Mouse (Mus musculus): ENCODE measurements around the gene Sergef. TPM values are rescaled to one million over a fixed set of nuclear protein-coding genes. Genes with fewer than 3 reads are reported as not detected.
A peak's percentile ranks its signal among the peaks of the same experiment; 100 is the strongest.
"Not testable (repeated sequence)": the region's sequence is repeated elsewhere in the genome, so short reads cannot be mapped to it uniquely, and the experiment has no call there.

Sergef gene
- polyA plus RNA-seq (2015; fragmentation: Nextera tagmentation; extraction: Ambion mirVana) = 42.9 and 45.6 TPM in 2 replicates

DNA sequence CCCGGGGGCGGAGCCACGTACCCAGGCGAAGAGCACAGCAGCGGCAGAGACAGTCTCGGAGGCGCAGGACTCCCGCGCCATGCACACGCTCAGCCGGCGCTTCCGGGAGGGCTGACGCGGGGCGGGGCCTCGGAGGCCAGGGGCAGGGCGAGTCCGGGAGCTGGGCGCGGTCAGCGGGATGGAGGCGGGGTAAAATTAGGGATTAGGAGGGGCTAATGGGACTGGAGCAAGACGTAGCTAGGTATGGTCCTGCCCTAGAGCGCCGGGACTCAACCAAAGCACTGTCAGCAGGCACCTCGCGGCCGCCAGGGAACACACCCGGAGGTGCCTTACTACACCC lies at the start of gene Sergef:
Sergef (minus strand) TSS at position 116 of the 340 bp plus-strand sequence.
- Histone ChIP-seq H3K4me1 (peaks cover 28% of the 10 kb centered on the region), H3K9me3 (no peaks in the 10 kb centered on the region), H3K4me2 (peak within 1 kb of the TSS; percentile 71), H3K9ac (peak within 1 kb of the TSS; percentile 75), H3K4me3 (peak within 1 kb of the TSS; percentile 71), H3K36me3 (replicated peaks) (no peaks in the 10 kb centered on the region), H3K27me3 (replicated peaks) (no peaks in the 10 kb centered on the region), H3K27ac (peak within 1 kb of the TSS; percentile 85)
- WGBS = under 1% methylated on average over 30 of the region's 30 CpGs
- ATAC-seq (replicated peaks) = peak; percentile 96

GRCm38 (mm10) chr7:46686827-46687226 lies 47.2 kb upstream of the Sergef start:
- no peaks in the 10 kb centered on the region for H3K4me1 ChIP-seq
- H3K27ac ChIP-seq = no peak overlapping the region
- H3K4me2 ChIP-seq = no peak overlapping the region
- H3K27me3 ChIP-seq (replicated peaks) = no peaks in the 10 kb centered on the region
- WGBS = 84% methylated on average over 5 of the region's 5 CpGs
- H3K9me3 ChIP-seq = no peaks in the 10 kb centered on the region
- no peak overlapping the region for H3K4me3 ChIP-seq
- ATAC-seq (replicated peaks) = no peak
- H3K36me3 ChIP-seq (replicated peaks) = peaks cover 9% of the 10 kb centered on the region; the same call in 1 of the 2 replicates
- no peak overlapping the region for H3K9ac ChIP-seq

GRCm38 (mm10) chr7:46680732-46681131 lies 41.1 kb upstream of the Sergef start:
- H3K27ac ChIP-seq = no peak overlapping the region
- no peak for ATAC-seq (replicated peaks)
- no peak overlapping the region for H3K4me2 ChIP-seq
- H3K9ac ChIP-seq = no peak overlapping the region
- H3K27me3 ChIP-seq (replicated peaks) = no peaks in the 10 kb centered on the region
- H3K9me3 ChIP-seq = no peaks in the 10 kb centered on the region
- no peak overlapping the region for H3K4me3 ChIP-seq
- H3K36me3 ChIP-seq (replicated peaks) = no peaks in the 10 kb centered on the region
- H3K4me1 ChIP-seq = no peaks in the 10 kb centered on the region

- H3K4me1 ChIP-seq; H3K27ac ChIP-seq; H3K4me2 ChIP-seq; H3K36me3 ChIP-seq (replicated peaks); H3K9ac ChIP-seq; H3K27me3 ChIP-seq (replicated peaks); H3K9me3 ChIP-seq; ATAC-seq (replicated peaks); H3K4me3 ChIP-seq: not testable (repeated sequence)
- WGBS = 86% methylated on average over 7 of the region's 7 CpGs
These were observed 39.4 kb upstream of the Sergef start for GRCm38 (mm10) chr7:46679044-46679443.

GRCm38 (mm10) chr7:46678417-46678816 lies 38.8 kb upstream of the Sergef start:
- no peak for ATAC-seq (replicated peaks)
- Histone ChIP-seq H3K27ac (no peak overlapping the region), H3K9ac (no peak overlapping the region), H3K27me3 (replicated peaks) (no peaks in the 10 kb centered on the region), H3K4me3 (no peak overlapping the region), H3K36me3 (replicated peaks) (no peaks in the 10 kb centered on the region), H3K9me3 (no peaks in the 10 kb centered on the region), H3K4me1 (no peaks in the 10 kb centered on the region), H3K4me2 (no peak overlapping the region)
- WGBS = 90% methylated on average over 3 of the region's 3 CpGs

- no peak for ATAC-seq (replicated peaks)
- no peaks in the 10 kb centered on the region for H3K4me1 ChIP-seq
- H3K27me3 ChIP-seq (replicated peaks) = no peaks in the 10 kb centered on the region
- no peak overlapping the region for H3K27ac ChIP-seq
- no peak overlapping the region for H3K4me2 ChIP-seq
- no peaks in the 10 kb centered on the region for H3K9me3 ChIP-seq
- H3K4me3 ChIP-seq = no peak overlapping the region
- WGBS = 75% methylated on average over 5 of the region's 5 CpGs
- no peak overlapping the region for H3K9ac ChIP-seq
- no peaks in the 10 kb centered on the region for H3K36me3 ChIP-seq (replicated peaks)
These were observed 37.3 kb upstream of the Sergef start for GRCm38 (mm10) chr7:46676808-46677360.

GRCm38 (mm10) chr7:46675886-46676285 lies 36.3 kb upstream of the Sergef start:
- Histone ChIP-seq H3K36me3 (replicated peaks) (no peaks in the 10 kb centered on the region), H3K4me2 (no peak overlapping the region), H3K9ac (no peak overlapping the region), H3K4me1 (no peaks in the 10 kb centered on the region), H3K9me3 (no peaks in the 10 kb centered on the region), H3K27me3 (replicated peaks) (no peaks in the 10 kb centered on the region), H3K4me3 (no peak overlapping the region), H3K27ac (no peak overlapping the region)
- 85% methylated on average over 8 of the region's 8 CpGs for WGBS
- no peak for ATAC-seq (replicated peaks)

- H3K9me3 ChIP-seq = no peaks in the 10 kb centered on the region
- H3K4me1 ChIP-seq = no peaks in the 10 kb centered on the region
- no peak overlapping the region for H3K4me2 ChIP-seq
- ATAC-seq (replicated peaks) = no peak
- no peaks in the 10 kb centered on the region for H3K36me3 ChIP-seq (replicated peaks)
- H3K9ac ChIP-seq = no peak overlapping the region
- no peak overlapping the region for H3K27ac ChIP-seq
- H3K27me3 ChIP-seq (replicated peaks) = no peaks in the 10 kb centered on the region
- 94% methylated on average over 7 of the region's 7 CpGs for WGBS
- H3K4me3 ChIP-seq = no peak overlapping the region
These were observed 35.5 kb upstream of the Sergef start for GRCm38 (mm10) chr7:46675061-46675460.

DNA sequence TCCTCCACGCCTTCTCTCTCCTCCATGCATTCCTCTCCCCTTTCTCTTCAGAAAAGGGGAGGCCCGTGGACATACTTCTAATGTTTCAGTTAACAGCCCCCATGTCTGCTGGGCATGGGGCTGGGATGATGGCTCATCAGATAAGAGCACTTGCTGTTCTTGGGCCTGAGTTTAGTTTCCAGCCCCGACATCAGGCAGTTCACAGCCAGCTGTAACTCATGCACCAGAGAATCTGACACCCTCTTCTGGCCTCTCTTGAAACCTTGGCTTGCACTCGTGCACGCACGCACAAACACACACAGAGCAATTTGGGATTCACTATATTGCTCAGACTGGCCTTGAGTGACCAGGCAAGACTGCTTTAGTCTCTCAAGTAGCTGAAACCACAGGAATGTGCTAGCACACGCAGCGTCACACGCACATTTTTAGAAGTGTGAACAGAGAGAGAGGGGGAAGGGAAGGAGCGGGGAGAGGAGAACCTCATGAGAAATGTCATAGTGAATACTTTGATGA lies 32.6 kb upstream of the Sergef start, which contains the start of gene Tph1:
Tph1 (minus strand) TSS at position 378 of the 513 bp plus-strand sequence.
- no peak within 1 kb of the TSS for H3K27ac ChIP-seq
- H3K4me3 ChIP-seq = no peak within 1 kb of the TSS
- no peak for ATAC-seq (replicated peaks)
- 72% methylated on average over 10 of the region's 10 CpGs for WGBS
- no peaks in the 10 kb centered on the region for H3K36me3 ChIP-seq (replicated peaks)
- no peaks in the 10 kb centered on the region for H3K27me3 ChIP-seq (replicated peaks)
- H3K9ac ChIP-seq = no peak within 1 kb of the TSS
- H3K4me1 ChIP-seq = peaks cover 4% of the 10 kb centered on the region; the same call in 1 of the 2 replicates
- H3K9me3 ChIP-seq = no peaks in the 10 kb centered on the region
- no peak within 1 kb of the TSS for H3K4me2 ChIP-seq

DNA sequence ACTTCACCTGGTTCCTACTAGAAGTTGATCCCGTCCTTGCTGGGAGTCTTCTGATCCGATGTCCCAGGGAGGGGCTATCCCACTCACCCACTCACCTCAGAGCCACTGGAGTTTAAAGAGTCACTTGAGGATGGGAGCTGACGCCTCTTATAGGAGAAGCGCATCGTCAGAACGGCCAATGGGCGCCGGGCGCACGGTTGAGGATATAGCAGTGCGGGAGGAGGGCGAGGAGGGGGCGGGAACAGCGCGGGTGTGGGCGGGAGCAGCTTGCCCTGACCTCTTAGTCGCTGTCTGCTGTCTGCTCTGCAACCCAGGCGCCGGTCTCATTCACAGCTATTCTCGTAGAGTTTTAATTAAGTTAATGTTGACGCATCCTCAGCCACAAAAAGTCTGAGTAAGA lies 27.6 kb upstream of the Sergef start:
- Histone ChIP-seq H3K9me3 (no peaks in the 10 kb centered on the region), H3K4me3 (peak overlapping the region; percentile 17), H3K27ac (no peak overlapping the region), H3K9ac (no peak overlapping the region), H3K27me3 (replicated peaks) (peaks cover 12% of the 10 kb centered on the region), H3K4me2 (peak overlapping the region; percentile 45), H3K36me3 (replicated peaks) (no peaks in the 10 kb centered on the region), H3K4me1 (peaks cover 8% of the 10 kb centered on the region; the same call in 1 of the 2 replicates)
- 0 out of 2 replicates have a peak, but pooled peaks have one; percentile 20 for ATAC-seq (replicated peaks)
- 1% methylated on average over 21 of the region's 21 CpGs for WGBS

GRCm38 (mm10) chr7:46665236-46665635 lies 25.6 kb upstream of the Sergef start:
- Histone ChIP-seq H3K4me1 (peaks cover 14% of the 10 kb centered on the region), H3K9me3 (no peaks in the 10 kb centered on the region), H3K9ac (no peak overlapping the region), H3K4me2 (no peak overlapping the region), H3K4me3 (no peak overlapping the region), H3K27me3 (replicated peaks) (peaks cover 17% of the 10 kb centered on the region), H3K36me3 (replicated peaks) (no peaks in the 10 kb centered on the region), H3K27ac (no peak overlapping the region)
- WGBS = 39% methylated on average over 9 of the region's 9 CpGs
- ATAC-seq (replicated peaks) = no peak

DNA sequence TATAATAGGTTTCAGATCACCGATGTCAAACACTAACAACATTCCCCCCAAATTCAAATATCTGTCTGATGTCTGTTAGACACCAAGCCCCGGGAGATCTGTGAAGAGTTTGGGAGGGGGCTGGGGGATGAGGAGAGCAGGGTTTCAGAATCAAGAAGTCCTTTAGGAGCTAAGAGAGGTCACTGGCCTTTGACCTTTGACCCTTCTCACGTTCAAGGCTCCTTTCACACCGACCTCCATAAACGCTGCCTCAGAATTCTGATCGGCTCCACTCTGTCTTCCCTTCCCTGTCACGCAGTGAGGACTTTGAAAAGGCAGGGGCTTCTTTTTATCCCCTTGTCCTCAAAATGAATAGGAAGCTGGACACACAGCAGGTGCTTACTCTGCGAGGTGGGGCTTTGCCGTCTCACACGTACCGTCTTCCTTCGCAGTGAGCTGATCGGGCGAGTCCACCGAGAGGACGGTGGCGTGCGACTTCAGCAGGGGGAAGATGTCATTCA lies 22.0 kb upstream of the Sergef start:
- Histone ChIP-seq H3K9me3 (no peaks in the 10 kb centered on the region), H3K4me1 (peaks cover 7% of the 10 kb centered on the region), H3K4me2 (peak overlapping the region; percentile 44), H3K9ac (no peak overlapping the region), H3K27ac (no peak overlapping the region), H3K4me3 (peak overlapping the region; percentile 16), H3K36me3 (replicated peaks) (no peaks in the 10 kb centered on the region), H3K27me3 (replicated peaks) (peaks cover 15% of the 10 kb centered on the region)
- ATAC-seq (replicated peaks) = no peak
- WGBS = 9% methylated on average over 18 of the region's 18 CpGs

DNA sequence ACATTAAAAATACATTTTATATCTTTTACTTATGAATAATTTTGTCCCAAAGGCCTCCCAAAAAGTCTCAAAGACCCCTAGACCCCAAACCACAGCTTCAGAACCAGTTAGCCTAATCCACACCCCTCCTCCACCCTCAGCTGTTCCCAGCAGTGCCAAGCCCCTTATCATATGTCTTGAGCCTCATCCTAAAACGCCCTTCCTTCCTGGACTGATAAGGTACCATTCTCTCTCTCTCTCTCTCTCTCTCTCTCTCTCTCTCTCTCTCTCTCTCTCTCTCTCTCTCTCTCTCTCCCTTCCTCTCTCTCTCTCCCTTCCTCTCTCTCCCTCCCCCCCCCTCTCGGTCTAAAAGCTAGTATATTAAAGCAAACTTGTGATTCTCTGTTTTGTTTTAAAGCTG lies 12.7 kb upstream of the Sergef start:
- H3K4me2 ChIP-seq = no peak overlapping the region
- no peak for ATAC-seq (replicated peaks)
- no peak overlapping the region for H3K4me3 ChIP-seq
- H3K27me3 ChIP-seq (replicated peaks) = no peaks in the 10 kb centered on the region
- 68% methylated on average over 2 of the region's 2 CpGs for whole genome bisulfite sequencing
- no peak overlapping the region for H3K9ac ChIP-seq
- H3K36me3 ChIP-seq (replicated peaks) = no peaks in the 10 kb centered on the region
- H3K4me1 ChIP-seq = no peaks in the 10 kb centered on the region
- H3K27ac ChIP-seq = no peak overlapping the region
- no peaks in the 10 kb centered on the region for H3K9me3 ChIP-seq

Data from midbrain, embryonic 15.5 days (tissue).